Mouse (Mus musculus) bone marrow, adult 2 months (tissue): ENCODE results near the gene Scarb1.

Experiments used
- CTCF ChIP-seq: fragments of 200-500 bp; IDR thresholded peaks from 2 replicates; pipeline ENCODE4 v1.5.1; 2011; ENCODE audit warnings: low read length, control low read depth; ENCODE audit not compliant: control insufficient read depth, insufficient read depth
- POLR2A ChIP-seq: fragments of 200-500 bp; IDR thresholded peaks from 2 replicates; pipeline ENCODE4 v1.6.1; 2011; ENCODE audit warnings: low read depth, mild to moderate bottlenecking, control low read depth, low read length, borderline replicate concordance; ENCODE audit not compliant: control insufficient read depth

DNA sequence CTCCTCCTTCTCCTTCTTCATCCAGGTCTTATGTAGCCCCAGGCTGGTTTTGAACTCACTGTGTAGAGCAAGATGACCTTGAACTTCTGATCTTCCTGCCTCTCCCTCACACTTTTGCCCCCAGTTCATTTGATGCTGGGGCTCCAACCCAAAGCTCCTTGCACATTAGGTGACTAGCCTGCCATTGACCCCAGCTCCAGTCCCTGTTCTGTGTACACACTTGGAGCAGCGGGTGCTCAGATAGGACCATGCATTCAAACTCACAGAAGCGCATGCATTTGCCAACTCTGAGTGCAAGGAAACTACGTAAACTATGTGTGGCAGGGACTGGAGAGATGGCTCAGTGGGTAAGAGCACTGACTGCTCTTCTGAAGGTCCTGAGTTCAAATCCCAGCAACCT, 66.1 kb downstream of the Scarb1 start:
- TF ChIP-seq CTCF (no peak), POLR2A (no peak)
